Mouse (Mus musculus): ENCODE results near the gene H2-DMb2.
A peak's percentile ranks its signal among the peaks of the same experiment; 100 is the strongest.

The H2-DMb2 gene

DNA sequence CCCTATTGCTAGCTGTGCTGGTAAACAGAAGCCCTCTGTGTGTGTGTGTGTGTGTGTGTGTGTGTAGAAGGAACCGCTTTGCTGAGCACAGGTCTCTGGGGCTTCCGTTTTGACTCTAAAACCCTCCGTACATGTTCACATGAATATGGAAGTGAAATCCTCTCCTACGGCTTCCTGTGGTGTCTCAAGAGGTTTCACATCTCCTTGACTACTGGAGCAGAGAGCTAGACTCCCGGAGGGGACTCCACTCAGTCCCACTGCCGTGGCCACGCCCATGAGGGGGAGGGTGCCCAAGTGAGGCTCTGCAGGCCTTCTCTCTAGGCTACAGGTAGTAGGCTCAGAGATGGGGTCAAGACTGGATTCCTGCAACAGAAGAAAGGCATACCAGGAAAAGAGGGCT lies at the start of gene H2-DMb2:
H2-DMb2 (plus strand) TSS at position 275 of the 400 bp plus-strand sequence.
- peak; percentile 68 for DNase-seq

DNA sequence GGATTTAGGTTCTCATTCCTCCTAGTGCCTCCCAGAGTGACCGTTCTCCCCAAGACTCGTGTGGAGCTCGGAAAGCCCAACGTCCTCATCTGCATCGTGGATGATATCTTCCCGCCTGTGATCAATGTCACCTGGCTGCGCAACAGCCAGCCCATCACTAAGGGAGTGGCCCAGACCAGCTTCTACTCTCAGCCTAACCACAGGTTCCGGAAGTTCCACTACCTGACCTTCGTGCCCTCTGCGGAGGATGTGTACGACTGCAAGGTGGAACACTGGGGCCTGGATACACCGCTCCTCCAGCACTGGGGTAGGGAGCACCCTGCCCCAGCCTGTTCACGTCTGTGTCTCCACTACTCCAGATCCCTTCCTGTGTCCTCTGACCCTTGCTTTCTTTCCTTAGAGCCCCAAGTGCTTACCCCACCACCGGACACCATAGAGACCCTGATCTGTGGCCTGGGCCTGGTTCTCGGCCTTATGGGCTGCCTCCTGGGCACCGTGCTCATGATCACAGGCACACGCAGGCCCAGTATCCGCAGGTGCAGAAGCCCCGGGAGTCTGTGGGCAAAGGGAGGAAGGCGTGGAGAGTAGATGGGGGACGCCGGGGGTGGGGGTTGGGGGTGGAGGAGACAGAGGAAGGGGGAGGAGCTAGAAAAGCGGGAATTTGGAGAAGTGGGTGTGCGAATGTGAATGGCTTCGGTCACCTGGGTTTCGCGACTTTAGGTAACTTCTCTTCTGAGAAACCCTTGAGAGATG lies 48.6 kb upstream of the H2-DMb2 start:
- no peak for DNase-seq

DNA sequence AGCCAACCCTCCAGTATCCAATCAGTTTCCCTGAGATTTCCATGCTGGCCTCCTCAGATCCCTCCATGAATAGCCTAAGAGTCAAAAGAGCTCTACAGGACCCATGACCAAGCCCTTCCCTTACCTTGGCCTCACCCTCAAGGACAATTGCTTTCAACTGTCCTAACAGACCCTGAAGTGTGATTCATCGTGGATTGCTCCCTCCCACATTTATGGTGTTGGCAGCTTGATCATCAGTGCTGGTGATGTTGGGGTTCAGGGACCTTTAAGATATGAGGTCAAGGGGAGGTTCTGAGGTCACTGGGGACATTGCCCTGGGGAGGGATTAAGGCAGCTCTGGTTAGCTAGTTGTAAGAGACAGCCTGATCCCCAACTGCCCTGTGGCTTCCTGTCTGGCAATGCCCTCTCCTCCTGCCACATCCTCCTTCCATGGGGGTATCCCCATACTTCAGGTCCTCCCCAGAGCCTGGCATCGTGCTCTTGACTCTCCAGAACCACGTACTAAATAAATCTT lies 46.6 kb upstream of the H2-DMb2 start:
- no peak for DNase-seq

DNA sequence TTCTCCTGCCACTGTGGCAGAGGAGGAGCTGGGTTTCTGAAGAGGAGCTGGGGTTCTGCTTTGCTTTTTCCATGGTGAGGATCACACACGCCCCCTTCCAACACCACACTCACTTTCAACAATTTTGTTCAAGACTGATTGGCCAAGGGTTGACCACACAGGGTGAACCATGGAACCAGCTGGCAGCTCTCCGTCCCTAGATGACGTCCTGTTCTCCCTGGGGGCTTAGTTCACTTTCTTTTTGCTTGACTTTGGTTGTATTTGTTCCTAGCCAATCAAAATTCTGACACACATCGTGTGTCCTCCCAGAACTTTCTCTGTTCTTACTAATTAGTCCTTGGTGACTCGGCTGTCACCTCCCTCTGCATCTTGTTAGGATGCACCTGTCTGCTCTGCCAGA lies 45.8 kb upstream of the H2-DMb2 start:
- no peak for DNase-seq

DNA sequence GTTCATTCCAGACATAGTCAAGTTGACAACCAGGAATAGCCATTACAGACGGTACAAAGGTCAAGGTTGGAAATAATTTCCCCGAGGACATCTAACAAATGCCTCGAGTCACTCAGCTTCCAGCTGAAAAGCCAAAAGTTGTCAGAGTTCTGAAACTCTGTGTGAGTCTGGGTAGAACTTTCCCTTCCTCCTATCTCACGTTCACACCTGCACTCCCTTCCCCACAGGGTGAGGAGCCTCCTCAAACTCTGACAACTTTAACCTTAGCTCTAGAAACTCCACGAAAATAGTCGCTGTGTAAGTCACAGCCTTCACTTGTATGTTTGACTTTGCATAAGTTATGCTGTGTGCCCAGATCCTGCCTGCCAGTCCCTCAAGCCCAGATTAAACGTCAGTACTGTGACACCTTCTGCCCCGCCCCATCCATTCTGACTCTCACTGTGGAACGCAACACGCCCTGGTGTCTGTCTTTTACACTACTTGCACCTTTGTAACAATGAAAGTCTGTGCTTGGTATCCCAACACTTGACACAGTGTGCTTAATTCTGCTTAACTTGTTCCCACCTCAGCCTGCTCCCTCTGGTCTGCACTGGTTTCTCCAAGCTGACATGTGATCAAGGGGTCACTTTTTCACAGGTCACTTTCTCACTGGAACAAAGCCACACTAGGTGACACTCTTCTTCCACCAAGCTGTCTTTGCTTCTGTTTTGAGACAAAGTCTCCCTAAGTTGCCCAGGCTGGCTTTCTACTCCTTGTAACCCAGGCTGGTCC lies 44.2 kb upstream of the H2-DMb2 start:
- DNase-seq = no peak

DNA sequence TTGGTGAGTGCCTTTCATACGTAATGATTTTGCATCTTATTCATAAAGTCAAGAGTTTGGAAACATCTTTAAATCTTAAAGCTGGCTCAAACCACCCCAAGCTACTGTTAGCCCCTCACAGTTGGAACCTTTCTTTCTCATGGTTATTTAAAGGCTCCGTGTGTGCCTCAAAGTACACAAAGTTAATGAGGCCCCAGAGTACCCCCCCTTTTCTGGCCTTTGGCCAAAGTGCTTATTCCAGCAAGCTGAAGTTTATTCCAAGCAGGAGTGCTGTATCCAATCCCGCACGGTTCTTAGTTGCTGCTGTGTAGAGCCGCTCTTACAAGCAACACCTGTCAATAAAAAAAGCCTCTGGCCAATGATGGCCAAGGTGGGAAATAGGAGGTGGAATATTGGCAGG lies 43.6 kb upstream of the H2-DMb2 start:
- no peak for DNase-seq

DNA sequence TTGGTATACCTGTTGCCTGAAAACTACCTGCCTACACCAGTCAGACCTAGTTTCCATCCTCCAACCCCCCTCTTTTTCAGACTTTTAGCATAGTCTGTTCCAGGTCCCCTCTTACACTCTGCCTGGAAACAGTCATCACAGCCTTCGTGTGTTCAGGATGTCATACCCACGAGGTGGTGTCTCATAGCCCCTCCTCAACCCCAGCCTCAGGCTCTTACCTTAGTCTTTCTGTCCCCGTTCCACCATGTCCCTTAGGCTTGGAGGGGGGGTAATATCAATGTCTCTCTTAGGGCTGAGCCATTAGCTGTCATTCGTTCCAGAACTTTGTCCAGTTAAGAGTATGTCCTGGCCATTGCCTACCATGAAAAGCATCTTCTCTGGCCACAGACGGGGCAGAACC lies 41.9 kb upstream of the H2-DMb2 start:
- no peak for DNase-seq

DNA sequence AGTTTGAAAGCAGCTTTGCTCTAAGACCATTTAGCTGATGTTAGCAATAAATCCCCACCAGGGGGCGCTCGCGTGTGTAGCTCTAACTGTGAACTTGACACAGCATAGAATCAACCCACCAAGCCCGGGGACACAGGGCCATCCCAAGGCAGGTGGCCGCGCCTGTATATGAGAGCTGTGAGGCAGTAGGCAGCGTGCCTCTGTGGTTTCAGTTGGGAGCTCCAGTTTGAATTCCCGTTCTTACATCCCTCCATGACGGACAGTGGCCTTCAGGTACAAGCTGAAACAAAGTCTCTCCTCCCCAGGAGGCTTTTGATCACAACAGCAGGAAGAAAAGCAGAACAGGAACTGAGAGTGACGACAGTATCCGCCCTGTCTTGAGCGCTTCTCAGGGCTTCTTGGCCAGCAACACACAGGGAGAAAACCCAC lies 41.5 kb upstream of the H2-DMb2 start:
- peak; percentile 98 for DNase-seq

DNA sequence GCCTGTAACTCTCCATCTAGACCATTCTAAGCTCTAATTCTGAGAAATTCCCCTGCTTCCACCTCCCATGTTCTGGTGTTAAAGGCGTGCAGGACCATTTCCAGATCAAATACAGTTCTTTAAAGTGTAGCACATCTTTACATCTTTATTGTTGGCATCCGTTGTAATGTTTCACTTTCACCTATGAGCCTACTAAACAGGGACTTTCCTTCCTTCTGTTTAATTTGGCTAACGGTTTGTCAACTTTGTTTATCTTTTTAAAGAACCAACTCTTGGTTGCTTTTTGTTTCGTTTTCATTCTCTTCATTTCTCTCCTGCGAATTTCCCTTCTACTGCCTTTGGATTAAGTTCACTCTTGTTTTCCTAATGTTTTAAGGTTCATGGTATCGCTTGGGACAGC lies 40.3 kb upstream of the H2-DMb2 start:
- no peak for DNase-seq

DNA sequence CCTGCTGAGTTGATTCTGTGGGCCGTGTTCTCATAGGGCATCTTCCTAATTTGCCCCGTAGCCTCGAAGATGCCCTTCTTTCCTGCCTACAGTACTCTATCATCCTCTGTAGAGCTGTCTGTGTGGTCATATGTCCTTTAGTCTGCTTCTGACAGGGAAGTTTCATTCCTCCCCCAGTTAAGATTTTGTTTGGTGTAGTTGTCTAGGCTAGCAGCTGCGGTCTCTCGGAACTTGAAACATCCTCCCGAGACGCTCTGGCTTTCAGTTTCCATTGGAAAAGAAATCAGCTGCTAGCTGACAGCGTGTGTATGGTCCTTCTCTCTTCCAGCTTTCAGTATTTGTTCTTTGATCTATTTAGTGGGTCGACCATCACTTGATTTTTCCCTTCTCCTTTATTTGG lies 38.3 kb upstream of the H2-DMb2 start:
- no peak for DNase-seq

DNA sequence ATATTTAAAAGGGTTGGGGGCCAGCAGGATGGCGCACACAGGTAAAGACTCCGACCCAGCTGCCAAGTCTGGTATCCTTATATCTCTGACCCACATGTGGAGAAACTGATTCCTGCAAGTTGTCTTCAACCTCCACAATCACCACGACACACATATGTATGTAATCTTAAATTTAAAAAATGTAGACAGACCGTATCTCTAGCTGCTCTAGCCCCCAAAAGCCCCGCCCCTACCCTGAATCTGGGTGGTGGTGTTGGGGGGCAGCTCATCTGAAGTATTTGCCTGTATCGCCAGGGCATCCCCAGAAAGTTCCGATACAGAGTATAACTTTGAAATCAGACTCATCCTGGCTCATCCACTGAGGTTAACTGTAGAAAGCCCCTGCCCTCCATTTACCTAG lies 36.6 kb upstream of the H2-DMb2 start:
- DNase-seq = no peak

DNA sequence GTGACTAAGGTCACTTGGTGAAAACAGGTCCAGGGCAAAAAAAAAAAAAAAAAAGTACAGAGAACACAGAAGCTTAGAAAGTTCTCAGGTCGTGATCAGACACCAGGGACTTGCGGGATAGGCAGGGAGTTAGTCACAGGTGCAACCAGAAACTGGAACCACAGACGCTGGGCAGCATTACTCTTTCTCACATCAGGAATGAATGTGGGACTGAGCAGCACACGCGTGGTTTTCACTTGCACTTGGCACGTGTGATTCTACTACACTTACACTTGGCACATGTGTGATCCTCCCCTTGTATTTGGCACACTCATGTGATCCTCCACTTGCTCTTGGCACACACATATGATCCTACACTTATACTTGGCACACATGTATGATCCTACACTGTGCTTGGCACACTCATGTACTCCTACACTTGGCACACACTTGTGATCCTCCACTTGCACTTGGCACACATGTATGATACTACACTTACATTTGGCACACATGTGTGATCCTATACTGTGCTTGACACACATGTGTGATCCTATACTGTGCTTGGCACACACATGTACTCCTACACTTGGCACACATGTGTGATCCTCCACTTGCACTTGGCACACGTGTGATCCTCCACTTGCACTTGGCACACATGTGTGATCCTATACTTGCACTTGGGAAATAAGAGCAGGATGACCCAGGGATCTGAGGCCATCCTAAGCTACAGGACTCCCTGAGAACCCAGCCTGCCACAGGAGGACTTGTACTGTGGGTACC lies 35.8 kb upstream of the H2-DMb2 start:
- no peak for DNase-seq

DNA sequence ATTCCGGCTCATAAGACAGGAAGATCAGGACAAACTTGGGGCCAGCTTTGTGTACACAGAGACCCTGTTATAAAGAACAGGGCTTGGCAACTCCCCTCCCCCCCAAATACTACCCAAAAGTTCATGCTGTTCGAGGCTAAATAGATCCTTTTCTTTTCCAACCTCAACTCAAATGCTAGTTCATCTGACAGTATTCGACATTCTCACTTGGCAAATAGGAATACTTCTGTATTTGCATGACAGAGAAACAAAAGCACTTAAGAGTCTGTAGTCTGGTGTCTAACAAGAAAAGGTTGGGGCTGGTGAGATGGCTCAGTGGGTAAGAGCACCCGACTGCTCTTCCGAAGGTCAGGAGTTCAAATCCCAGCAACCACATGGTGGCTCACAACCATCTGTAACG lies 34.6 kb upstream of the H2-DMb2 start:
- DNase-seq = no peak

DNA sequence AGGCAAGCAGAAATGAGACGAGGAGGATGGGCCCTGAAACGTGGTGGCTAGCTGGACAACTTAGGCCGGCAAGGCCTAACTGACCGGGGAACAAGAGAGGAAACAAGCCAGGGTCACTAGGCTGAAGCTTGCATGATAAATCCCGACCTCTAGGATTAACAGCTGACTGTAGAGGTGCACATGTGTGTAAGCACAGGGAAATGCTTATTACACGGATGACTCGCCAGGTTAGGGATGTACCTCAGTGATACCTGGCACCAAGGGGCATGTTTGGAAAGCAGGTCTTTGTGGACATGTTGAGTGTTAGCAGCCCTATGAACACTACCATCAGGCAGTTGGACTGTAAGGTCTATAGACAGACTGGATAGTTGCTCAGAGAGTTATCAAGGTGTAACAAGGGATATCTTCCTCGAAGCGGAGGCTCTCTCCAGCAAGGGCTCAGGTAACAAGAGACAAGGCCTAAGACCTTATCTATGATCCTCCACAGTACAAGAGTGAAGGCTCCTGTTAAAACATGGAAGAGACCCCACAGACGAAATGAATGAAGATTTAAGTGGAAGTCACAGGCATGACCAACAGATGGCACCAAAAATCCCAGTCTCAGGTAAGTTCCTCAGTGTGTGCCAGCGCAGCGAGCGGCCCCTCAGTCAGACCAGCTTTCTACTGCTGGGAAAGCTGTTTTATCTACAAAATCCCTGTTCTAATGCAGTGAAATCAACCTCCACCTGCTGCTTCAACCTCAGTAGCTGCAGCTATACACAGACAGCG lies 33.9 kb upstream of the H2-DMb2 start:
- DNase-seq = no peak

DNA sequence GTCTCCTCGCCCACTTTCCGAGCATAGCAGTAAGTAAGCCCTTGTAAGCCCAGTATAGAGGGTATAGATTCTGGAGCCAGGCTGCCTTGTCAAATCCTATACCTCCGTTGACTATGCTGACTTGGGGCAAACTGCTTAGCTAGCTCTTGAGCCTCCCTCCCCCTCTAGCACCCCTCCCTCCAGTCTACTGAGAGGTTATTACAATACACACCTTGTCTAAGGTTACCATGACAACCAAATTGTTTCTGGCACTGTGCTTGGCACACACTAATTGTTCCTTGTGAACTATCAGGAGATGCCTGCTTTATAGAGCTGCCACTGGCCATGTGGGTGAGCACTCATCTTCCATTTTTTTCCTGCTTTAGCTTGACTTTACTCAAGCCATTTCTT lies 33.3 kb upstream of the H2-DMb2 start:
- no peak for DNase-seq

DNA sequence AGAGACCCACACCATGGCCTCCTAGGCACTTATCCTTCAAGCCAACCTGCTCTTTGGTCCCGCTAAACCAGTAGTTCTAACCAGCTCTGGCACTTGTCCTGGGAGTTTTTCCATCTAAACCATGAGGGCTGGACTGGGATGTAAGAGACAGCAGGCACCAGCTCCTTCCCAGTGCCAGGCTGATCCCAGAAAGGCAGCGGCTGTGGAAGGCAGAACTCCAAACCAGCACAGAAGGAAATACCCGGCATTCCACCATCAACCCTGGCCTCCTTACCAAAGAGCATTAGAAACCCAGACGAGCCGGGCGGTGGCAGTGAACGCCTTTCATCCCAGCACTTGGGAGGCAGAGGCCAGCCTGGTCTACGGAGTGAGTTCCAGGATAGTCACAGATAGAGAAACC lies 32.8 kb upstream of the H2-DMb2 start:
- DNase-seq = no peak

DNA sequence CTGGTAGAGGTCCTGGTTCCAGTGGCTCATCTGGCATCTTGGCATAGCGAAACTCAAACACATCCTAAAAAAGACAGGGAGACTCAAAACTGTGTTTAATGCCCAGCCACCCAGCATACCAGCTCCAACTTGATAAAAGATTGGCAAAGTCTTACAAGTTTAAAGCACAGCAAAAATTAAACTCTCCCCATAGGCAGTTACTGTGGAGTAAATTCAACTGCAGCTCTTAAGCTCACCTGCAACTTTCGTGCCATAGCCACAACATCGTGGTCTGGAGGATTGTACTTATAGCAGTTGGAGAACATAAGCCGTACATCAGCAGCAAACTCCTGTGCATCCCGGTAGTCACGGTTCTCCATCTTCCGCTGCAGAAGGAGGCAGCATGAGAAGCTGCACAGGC lies 29.0 kb upstream of the H2-DMb2 start:
- no peak for DNase-seq

DNA sequence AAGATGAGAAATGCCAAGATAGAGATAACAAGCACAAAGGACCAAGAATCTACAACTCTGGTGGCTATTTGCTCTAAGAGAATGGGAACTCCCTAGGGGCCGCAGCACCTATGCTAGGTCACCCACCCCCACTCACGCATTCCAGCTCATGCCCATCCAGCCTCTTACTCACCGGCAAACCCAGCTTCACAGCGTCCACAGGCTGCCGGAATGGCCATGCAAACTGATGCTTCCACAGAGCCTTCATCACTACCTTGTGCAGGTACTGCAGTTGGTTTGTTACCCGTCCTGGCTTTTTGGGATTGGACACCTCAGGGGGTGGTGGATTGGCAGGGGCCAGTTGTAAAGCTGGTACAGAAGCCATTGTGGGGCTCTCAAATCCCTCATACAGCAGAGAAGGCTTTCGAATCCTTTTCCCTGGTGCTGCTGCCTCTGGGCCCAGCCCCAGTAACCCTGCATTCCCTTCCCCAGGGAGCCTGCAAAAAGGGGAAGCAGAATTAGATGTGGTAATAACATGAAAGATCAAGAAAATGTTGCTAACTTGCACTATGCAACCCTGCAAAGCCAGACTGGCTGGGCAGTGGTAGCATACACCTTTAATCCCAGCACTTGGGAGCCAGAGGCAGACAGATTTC lies 26.3 kb upstream of the H2-DMb2 start:
- DNase-seq = no peak

DNA sequence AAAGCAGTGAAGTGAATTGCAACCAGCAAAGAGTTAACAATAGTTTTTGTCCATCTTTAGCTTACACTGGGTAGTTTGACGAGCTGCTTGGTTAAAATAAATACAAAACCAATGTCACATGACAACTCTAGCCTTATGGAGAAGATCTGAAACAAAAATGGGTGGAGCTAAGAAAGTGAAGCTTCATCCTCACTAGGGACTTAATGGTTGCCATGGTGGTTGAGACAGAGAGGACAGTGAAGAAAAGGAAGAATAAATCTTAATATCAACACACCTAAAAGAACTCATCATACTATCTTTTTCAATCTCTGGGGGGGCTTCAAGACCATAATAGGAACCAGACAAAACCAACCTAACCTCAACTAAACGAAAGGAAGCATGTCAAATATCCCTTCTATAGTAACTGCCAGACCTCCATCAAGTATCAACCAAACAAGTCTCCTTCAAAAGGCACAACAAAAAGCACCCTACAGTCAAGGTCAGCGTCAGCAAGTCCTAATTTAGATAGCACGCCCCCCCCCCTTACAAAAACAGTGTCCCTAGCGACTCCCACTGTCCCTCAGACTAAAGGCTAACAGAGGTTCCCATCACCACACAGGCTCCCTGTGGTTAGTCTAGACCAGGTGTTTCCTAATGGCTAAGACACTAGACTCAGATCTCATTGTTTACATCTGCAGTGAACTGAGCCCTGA lies 25.5 kb upstream of the H2-DMb2 start:
- DNase-seq = no peak

DNA sequence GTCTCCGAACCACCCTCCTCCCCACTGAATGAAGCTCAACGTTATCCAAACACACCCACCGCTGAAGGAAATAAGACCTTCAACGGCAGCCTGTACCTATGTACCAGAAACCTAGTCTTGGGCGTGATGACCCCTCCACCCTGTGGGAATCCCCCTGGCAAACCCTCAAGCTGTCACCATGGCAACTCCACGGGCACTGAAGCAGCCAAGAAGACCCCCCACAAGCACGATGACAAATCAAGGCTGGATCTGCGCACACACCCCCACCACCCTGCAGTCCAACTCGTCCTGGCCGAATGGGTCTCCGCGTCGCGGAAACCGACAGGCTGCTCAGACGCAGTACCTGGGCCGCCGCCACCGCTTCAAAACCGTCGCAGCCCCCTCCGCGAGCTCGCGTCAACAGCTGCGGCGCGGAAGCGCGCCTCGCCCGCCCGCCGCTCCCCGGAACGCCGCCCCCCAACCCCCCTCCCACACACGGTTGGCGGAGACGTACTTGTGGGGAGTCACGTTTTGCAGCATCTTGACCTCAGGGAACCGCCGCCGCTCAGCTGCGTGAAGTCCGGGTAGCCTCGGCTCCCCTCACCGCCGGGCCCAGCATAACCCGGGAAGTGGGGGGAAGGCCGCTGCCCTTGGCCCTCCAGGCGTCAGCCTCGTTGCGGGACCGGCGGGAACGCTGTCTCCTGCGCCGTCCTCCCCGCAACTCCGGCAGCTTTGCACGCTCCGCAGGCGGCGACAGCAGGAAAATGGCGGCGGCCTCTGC lies 24.8 kb upstream of the H2-DMb2 start:
- peak; percentile 40 for DNase-seq

DNA sequence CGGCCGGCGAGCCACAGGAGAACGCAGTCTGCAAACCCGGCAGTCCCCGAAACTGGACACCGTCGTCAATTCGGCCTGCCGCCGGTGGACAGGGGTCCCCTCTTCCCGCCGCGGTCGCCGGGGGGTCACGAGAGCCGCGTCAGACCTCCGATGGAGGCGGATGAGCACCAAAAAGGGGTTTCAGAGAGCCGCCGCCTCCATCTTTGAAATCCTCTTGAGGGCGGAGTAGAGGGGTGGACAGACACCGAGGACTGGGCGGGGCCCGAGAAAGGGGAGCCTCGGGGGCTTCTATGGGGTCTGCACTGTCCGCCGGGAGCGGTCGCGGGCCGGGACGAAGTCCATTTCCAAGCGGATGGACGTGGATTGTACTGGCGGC lies 24.2 kb upstream of the H2-DMb2 start:
- no peak for DNase-seq
